Mouse (Mus musculus) forebrain, embryonic 16.5 days (tissue): ENCODE measurements around the gene Dpm2. TPM values are rescaled to one million over a fixed set of nuclear protein-coding genes. Genes with fewer than 3 reads are reported as not detected.

Experiments used
- ATAC-seq: fragments of 200-750 bp; cut with Nextera tagmentation; 2 replicates; pipeline ENCODE4 v1.8.0; 2017; ENCODE audit warnings: mild to moderate bottlenecking, moderate library complexity
- H3K27ac ChIP-seq: fragments of 300-500 bp; sonication (generic); 2 replicates; pipeline ENCODE4 v1.5.1; 2014; ENCODE audit warnings: low read length, control low read depth
- H3K27me3 ChIP-seq: fragments of 300-500 bp; sonication (generic); replicated peaks from 2 replicates; pipeline ENCODE4 v1.6.1; 2014; ENCODE audit warnings: low read length; ENCODE audit not compliant: control insufficient read depth, insufficient read depth
- H3K36me3 ChIP-seq: fragments of 300-500 bp; sonication (generic); 2 replicates; pipeline ENCODE4 v1.6.1; 2014; ENCODE audit not compliant: control insufficient read depth, insufficient read depth
- H3K4me1 ChIP-seq: fragments of 300-500 bp; sonication (generic); replicated peaks from 2 replicates; pipeline ENCODE4 v1.6.1; 2014; ENCODE audit warnings: low read length; ENCODE audit not compliant: control insufficient read depth, insufficient read depth
- H3K4me2 ChIP-seq: fragments of 300-500 bp; sonication (generic); 2 replicates; pipeline ENCODE4 v1.6.1; 2014; ENCODE audit warnings: mild to moderate bottlenecking, low read length, control low read depth
- H3K4me3 ChIP-seq: fragments of 300-500 bp; sonication (generic); replicated peaks from 2 replicates; pipeline ENCODE4 v1.5.1; 2014; ENCODE audit warnings: mild to moderate bottlenecking, low read length, control low read depth
- H3K9ac ChIP-seq: fragments of 300-500 bp; sonication (generic); replicated peaks from 2 replicates; pipeline ENCODE4 v1.6.1; 2014; ENCODE audit warnings: low read depth, low read length, control low read depth
- H3K9me3 ChIP-seq: fragments of 300-500 bp; sonication (generic); 2 replicates; pipeline ENCODE4 v1.6.1; 2016; ENCODE audit warnings: low read length; ENCODE audit not compliant: control insufficient read depth
- WGBS: fragments of 180-500 bp; shearing (Covaris S2); extraction: QIAGEN DNeasy Blood & Tissue Kit; methylation state at CpG from one replicate; pipeline ENCODE4 v1.1.7; 2014; 5-methylcytosine and 5-hydroxymethylcytosine counted together
- polyA plus RNA-seq: library from polyadenylated mRNA; unstranded; fragments of >200 nt; fragmentation: Nextera tagmentation; extraction: Ambion mirVana; gene quantifications from 2 replicates; pipeline ENCODE4 v1.2.1, GENCODE M21; 2015

The Dpm2 gene
- polyA plus RNA-seq, 1 experiment from 2014 or later, result 141 TPM

DNA sequence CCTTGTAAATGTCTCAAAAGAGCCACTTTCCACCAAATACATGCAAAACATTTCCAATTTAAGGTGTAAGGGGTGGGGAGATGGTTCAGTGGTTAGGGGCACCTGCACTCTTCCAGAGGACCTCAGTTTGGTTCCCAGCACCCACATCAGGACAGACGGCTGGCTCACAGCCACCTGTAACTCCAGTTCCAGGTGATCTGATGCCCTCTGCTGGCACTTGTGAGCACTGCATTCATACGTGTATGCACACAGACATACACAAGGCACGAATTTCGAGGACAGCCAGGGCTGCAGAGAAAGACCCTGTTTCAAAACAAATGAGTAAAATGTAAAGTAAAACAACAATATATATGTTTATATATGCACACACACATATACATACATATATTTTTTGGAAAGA lies 46.9 kb downstream of the Dpm2 start:
- Histone ChIP-seq H3K4me2 (no peak overlapping the region), H3K27me3 (no peaks in the 10 kb centered on the region), H3K9me3 (peaks cover 3% of the 10 kb centered on the region; the same call in 1 of the 2 replicates), H3K36me3 (no peaks in the 10 kb centered on the region; the same call in 1 of the 2 replicates), H3K9ac (no peak overlapping the region), H3K4me3 (no peak overlapping the region), H3K27ac (no peak overlapping the region), H3K4me1 (0 out of 2 replicates have a peak, but pooled peaks cover 3% of the 10 kb centered on the region)
- no peak for ATAC-seq
- 93% methylated on average over 4 of the region's 4 CpGs for WGBS

DNA sequence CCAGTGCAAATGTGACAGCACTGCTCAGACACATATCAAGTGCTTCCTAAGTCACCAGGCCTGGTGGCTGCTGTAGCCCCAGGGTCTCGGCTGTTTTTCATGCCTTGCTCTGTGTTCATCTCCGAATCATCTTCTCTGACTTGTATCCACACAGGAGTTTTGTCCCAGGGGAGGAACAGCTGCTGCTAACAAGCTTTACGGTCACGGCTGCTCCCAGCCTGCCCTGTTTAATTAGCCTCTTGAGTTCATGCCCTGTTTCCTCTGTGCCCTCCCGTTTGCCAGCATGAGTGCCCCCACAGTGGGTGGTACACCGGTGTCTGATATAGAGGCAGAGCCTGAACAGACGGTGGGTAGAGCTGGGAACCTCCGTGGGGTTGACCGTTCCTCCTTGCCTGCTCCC lies 47.4 kb downstream of the Dpm2 start:
- Histone ChIP-seq H3K27ac (no peak overlapping the region), H3K9ac (no peak overlapping the region), H3K4me3 (no peak overlapping the region), H3K4me2 (no peak overlapping the region), H3K27me3 (no peaks in the 10 kb centered on the region), H3K36me3 (no peaks in the 10 kb centered on the region; the same call in 1 of the 2 replicates), H3K4me1 (0 out of 2 replicates have a peak, but pooled peaks cover 3% of the 10 kb centered on the region), H3K9me3 (peaks cover 3% of the 10 kb centered on the region; the same call in 1 of the 2 replicates)
- no peak for ATAC-seq
- WGBS, result 77% methylated on average over 9 of the region's 9 CpGs

DNA sequence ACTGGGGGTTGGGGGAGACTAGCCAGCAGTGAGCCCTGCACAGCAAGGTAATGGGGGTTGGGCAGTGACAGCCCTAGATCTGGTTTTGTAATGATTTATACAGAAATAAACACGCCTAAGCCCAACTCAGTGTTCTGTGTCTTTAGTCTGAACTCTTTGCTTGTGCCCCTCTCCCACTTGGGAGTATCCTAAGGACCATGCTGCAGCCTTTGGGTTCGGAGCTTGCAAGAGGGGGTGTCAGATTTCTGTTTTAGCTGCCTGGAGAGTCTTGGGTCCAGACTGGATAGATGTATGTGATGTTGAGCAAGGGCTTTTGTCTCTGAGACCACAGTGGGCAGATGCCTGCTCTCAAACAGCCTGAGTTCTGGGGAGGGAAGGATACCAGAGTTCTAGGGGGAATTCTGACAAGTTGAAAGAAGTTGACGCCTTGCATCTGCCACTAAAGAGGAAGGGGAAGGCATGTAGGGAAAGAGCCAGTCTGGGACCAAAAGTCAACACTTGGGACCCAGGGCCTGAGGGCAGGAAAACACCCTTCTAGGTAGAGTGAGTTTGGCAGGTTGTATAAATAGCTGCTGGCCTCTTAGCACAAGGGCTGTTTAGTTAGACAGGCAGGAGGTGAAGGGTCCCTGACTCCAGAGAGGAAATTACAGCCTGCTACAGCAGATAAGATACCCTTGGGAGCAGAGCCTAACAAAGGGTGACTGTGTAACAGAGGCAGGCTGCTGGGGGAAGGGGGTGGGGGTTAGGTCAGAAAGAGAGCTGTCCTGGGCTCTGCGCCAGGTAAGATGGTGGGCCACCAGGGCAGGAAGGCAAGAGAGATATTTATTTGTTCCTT lies 50.2 kb downstream of the Dpm2 start:
- H3K9ac ChIP-seq, result peak overlapping the region; percentile 4; the same call in 1 of the 2 replicates
- no peak overlapping the region for H3K4me2 ChIP-seq
- H3K27me3 ChIP-seq, result no peaks in the 10 kb centered on the region
- peaks cover 3% of the 10 kb centered on the region; the same call in 1 of the 2 replicates for H3K9me3 ChIP-seq
- 60% methylated on average over 4 of the region's 4 CpGs for WGBS
- no peak overlapping the region for H3K27ac ChIP-seq
- no peaks in the 10 kb centered on the region for H3K36me3 ChIP-seq
- no peak for ATAC-seq
- peaks cover 13% of the 10 kb centered on the region for H3K4me1 ChIP-seq
- H3K4me3 ChIP-seq, result no peak overlapping the region

DNA sequence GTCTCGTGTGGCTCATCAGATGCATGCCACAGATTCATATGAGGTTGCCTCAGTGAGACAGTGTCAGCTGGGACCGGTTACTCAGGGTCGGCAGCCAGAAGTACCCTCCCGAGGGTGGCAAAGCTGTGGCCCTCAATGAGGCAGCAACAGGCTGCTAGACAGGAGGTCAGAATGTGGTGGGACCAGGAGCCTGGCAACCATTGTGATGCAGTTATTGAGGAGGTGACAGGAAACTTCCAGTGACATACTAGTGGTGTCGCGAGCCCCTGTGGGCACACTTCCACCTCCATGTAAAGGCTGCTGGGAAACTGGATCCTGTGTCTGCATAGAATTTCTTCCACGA lies 50.8 kb downstream of the Dpm2 start, which contains the start of gene Ak1:
TSS of gene Ak1 (plus strand) at position 242 of the 343 bp plus-strand sequence.
- H3K36me3 ChIP-seq, result no peaks in the 10 kb centered on the region
- no peak within 1 kb of the TSS for H3K4me3 ChIP-seq
- ATAC-seq, result no peak
- H3K4me1 ChIP-seq, result peaks cover 19% of the 10 kb centered on the region
- no peak within 1 kb of the TSS for H3K4me2 ChIP-seq
- H3K9ac ChIP-seq, result peak within 1 kb of the TSS; percentile 4; the same call in 1 of the 2 replicates
- no peak within 1 kb of the TSS for H3K27ac ChIP-seq
- no peaks in the 10 kb centered on the region for H3K27me3 ChIP-seq
- WGBS, result 42% methylated on average over 7 of the region's 7 CpGs
- H3K9me3 ChIP-seq, result peaks cover 3% of the 10 kb centered on the region; the same call in 1 of the 2 replicates

Other genes with a start within 250 kb of the Dpm2 start
- 64.3 and 64.6 TPM in 2 replicates for gene Ciz1, start 218.5 kb upstream of the Dpm2 start, polyA plus RNA-seq
- 26.9 and 38.4 TPM in 2 replicates for gene Dnm1, start 217.5 kb upstream of the Dpm2 start, polyA plus RNA-seq
- 67.8 and 77.7 TPM in 2 replicates for gene 1110008P14Rik, start 188.9 kb upstream of the Dpm2 start, polyA plus RNA-seq
- gene Lcn2, start 182.6 kb upstream of the Dpm2 start, polyA plus RNA-seq, result not detected in 2 replicates
- gene Ptges2, start 175.0 kb upstream of the Dpm2 start, polyA plus RNA-seq, result 35.6 and 42.7 TPM in 2 replicates
- gene Naif1, start 120.4 kb upstream of the Dpm2 start, polyA plus RNA-seq, result 7.0 and 7.5 TPM in 2 replicates
- 46.9 and 47.7 TPM in 2 replicates for gene Slc25a25, start 119.4 kb upstream of the Dpm2 start, polyA plus RNA-seq
- 4.7 and 5.6 TPM in 2 replicates for gene Fam102a, start 35.5 kb upstream of the Dpm2 start, polyA plus RNA-seq
- 3.9 and 6.8 TPM in 2 replicates for gene Pip5kl1, start 3.9 kb downstream of the Dpm2 start, polyA plus RNA-seq
- gene 9430097D07Rik, start 4.8 kb downstream of the Dpm2 start, polyA plus RNA-seq, result 0.42 and 0.60 TPM in 2 replicates
- gene St6galnac4, start 16.2 kb downstream of the Dpm2 start, polyA plus RNA-seq, result 27.4 and 29.6 TPM in 2 replicates
- 18.3 and 21.6 TPM in 2 replicates for gene St6galnac6, start 28.9 kb downstream of the Dpm2 start, polyA plus RNA-seq
- gene Ak1, start 50.9 kb downstream of the Dpm2 start, polyA plus RNA-seq, result 83.8 and 91.2 TPM in 2 replicates
- gene Eng, start 75.7 kb downstream of the Dpm2 start, polyA plus RNA-seq, result 27.3 and 31.9 TPM in 2 replicates
- gene Fpgs, start 133.3 kb downstream of the Dpm2 start, polyA plus RNA-seq, result 21.5 and 23.7 TPM in 2 replicates
- 82.2 and 85.0 TPM in 2 replicates for gene Cdk9, start 142.2 kb downstream of the Dpm2 start, polyA plus RNA-seq
- gene Sh2d3c, start 150.2 kb downstream of the Dpm2 start, polyA plus RNA-seq, result 41.9 and 43.0 TPM in 2 replicates
- gene 6330409D20Rik, start 170.2 kb downstream of the Dpm2 start, polyA plus RNA-seq, result 2.8 and 3.5 TPM in 2 replicates
- 62.1 and 65.4 TPM in 2 replicates for gene Tor2a, start 186.4 kb downstream of the Dpm2 start, polyA plus RNA-seq
- 0.41 and 0.62 TPM in 2 replicates for gene Ttc16, start 204.8 kb downstream of the Dpm2 start, polyA plus RNA-seq
- 5.4 and 6.9 TPM in 2 replicates for gene Ptrh1, start 204.9 kb downstream of the Dpm2 start, polyA plus RNA-seq
- 0.58 and 0.66 TPM in 2 replicates for gene Cfap157, start 213.6 kb downstream of the Dpm2 start, polyA plus RNA-seq